Mouse (Mus musculus) c-Kit-positive CD71-positive TER-119-negative erythroid progenitor cells, embryonic 14.5 days (primary cell): ENCODE results near the gene 3110009E18Rik.

Experiments
- DNase-seq: peaks from one replicate; pipeline ENCODE4 v3.0.0-alpha.2; 2013; ENCODE audit warnings: low read depth

Gene 3110009E18Rik

GRCm38 (mm10) chr1:120120969-120121811 lies at the start of gene 3110009E18Rik, which contains the start of gene Dbi:
TSS of gene 3110009E18Rik (plus strand) at chr1:120121187.
TSS of gene Dbi (minus strand) at chr1:120121078.
- peak; percentile 96 for DNase-seq

- no peak for DNase-seq
Observed at GRCm38 (mm10) chr1:120072900-120073299, 48.1 kb upstream of the 3110009E18Rik start.

- DNase-seq: no peak
Observed at GRCm38 (mm10) chr1:120073519-120074306, 47.3 kb upstream of the 3110009E18Rik start, which contains the start of gene Tmem37. TSS of gene Tmem37 (minus strand) at chr1:120074074.

GRCm38 (mm10) chr1:120074307-120074702 lies 46.7 kb upstream of the 3110009E18Rik start:
- no peak for DNase-seq

GRCm38 (mm10) chr1:120074931-120075330 lies 46.1 kb upstream of the 3110009E18Rik start:
- DNase-seq: no peak

GRCm38 (mm10) chr1:120075507-120075906 lies 45.5 kb upstream of the 3110009E18Rik start:
- DNase-seq: no peak

GRCm38 (mm10) chr1:120077746-120078410 lies 43.1 kb upstream of the 3110009E18Rik start:
- DNase-seq: no peak

GRCm38 (mm10) chr1:120080632-120081031 lies 40.4 kb upstream of the 3110009E18Rik start:
- no peak for DNase-seq

GRCm38 (mm10) chr1:120082957-120083585 lies 37.9 kb upstream of the 3110009E18Rik start:
- no peak for DNase-seq

GRCm38 (mm10) chr1:120083921-120084517 lies 37.0 kb upstream of the 3110009E18Rik start:
- DNase-seq: no peak

GRCm38 (mm10) chr1:120085696-120086095 lies 35.3 kb upstream of the 3110009E18Rik start:
- no peak for DNase-seq

GRCm38 (mm10) chr1:120086644-120087043 lies 34.3 kb upstream of the 3110009E18Rik start:
- DNase-seq: no peak

GRCm38 (mm10) chr1:120089180-120089579 lies 31.8 kb upstream of the 3110009E18Rik start:
- DNase-seq: no peak

- DNase-seq: no peak
Observed at GRCm38 (mm10) chr1:120090880-120091570, 30.0 kb upstream of the 3110009E18Rik start.

- DNase-seq: peak; percentile 64
Observed at GRCm38 (mm10) chr1:120093482-120094134, 27.4 kb upstream of the 3110009E18Rik start.

GRCm38 (mm10) chr1:120094920-120095319 lies 26.1 kb upstream of the 3110009E18Rik start:
- no peak for DNase-seq

- no peak for DNase-seq
Observed at GRCm38 (mm10) chr1:120098327-120098726, 22.7 kb upstream of the 3110009E18Rik start.

- no peak for DNase-seq
Observed at GRCm38 (mm10) chr1:120099483-120099882, 21.5 kb upstream of the 3110009E18Rik start.

GRCm38 (mm10) chr1:120100456-120101226 lies 20.3 kb upstream of the 3110009E18Rik start:
- no peak for DNase-seq
